Mouse (Mus musculus) kidney, postnatal 10 days (tissue): Measurements from ENCODE around the gene H3f3b.
"Not testable (repeated sequence)": the region's sequence is repeated elsewhere in the genome, so short reads cannot be mapped to it uniquely, and the experiment has no call there.

Source experiments
- DNase-seq: peaks from one replicate; pipeline ENCODE4 v3.0.0; 2021; ENCODE audit warnings: mixed read lengths

Gene H3f3b

DNA sequence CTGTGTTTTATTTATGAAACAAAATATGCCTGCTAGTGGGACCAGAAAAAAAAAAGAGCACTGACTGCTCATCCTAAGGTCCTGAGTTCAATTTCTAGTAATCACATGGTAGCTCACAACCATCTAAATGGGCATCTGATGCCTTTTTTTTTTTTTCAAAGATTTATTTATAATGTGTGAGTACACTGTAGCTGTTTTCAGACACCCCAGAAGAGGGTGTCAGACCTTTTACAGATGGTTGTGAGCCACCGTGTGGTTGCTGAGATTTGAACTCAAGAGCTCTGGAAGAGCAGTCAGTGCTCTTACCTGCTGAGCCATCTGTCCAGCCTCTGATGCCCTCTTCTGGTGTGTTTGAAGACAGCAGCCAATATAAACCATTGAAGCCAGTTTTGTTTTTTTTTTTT lies 7.2 kb downstream of the H3f3b start:
- DNase-seq = no peak

DNA sequence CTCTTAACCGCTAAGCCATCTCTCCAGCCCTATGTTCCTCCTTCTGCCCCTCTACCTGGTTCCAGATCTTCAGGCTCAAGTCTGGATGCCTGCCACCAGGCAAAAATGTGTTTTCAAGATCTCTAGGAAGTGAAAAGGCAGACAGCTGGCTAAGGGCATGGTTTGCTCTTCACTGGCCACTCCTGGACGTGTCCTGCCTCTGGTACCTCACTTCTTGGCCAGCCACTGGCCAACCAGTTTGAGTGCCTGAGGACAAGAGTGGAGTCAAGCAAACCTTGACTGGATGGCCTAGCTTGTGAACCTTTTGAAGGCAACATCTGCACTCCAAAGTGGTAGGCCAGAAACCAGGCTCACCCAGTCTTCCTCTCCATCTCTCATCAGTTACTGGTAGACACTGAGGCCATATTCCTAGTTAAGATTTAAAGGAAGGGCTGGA lies 7.8 kb downstream of the H3f3b start:
- DNase-seq = no peak

DNA sequence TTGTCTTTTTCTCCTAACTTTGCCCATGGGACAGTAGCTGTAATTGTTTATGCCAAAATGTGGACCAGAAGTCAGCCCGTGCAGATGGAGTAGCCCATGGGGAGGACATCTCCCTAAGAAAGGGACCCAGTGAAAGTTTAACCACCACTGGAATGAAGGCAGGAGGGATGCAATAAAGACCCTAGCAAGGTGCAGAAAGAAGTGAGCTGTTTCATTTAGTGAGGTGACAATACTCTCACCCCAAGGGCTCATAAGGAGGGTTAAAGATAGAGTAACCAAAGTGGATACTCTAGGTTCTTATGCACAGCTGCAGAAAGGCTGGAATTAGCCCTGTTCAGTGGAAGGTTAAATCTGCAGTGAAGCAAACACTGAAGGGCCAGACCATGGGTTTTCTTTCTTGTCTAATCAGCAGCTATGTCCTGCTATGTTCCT lies 8.4 kb downstream of the H3f3b start:
- DNase-seq = no peak

DNA sequence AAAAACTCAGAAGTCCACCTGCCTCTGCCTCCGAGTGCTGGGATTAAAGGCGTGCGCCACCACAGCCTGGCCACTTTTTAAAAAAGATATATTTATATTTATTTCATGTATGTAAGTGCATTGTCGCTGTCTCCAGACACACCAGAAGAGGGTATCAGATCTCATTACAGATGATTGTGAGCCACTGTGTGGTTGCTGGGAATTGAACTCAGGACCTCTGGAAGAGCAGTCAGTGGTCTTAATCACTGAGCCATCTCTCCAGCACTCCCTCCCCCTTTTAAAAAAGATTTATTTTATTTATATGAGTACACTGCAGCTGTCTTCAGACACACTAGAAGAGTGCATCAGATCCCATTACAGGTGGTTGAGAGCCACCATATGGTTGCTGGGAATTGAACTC lies 8.9 kb downstream of the H3f3b start:
- not testable (repeated sequence) for DNase-seq

DNA sequence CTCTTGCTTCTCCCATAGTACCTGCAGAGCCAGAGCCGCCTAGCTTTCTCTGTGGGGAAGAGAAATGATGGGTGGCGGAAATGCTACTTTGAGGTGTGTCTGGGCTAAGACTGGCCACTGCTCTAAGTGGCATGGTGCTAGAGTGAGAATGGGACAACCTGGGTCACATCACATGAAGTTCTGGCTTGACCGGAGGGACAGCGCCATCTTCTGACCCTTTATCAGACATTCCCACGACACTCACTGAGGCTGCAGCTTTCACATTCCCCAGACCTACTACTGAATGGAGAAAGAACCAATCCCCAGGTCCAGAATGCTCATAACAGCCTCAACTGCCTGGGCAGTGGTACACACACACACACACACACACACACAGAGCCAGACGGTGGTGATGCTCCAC lies 9.7 kb downstream of the H3f3b start:
- peak; percentile 64 for DNase-seq

DNA sequence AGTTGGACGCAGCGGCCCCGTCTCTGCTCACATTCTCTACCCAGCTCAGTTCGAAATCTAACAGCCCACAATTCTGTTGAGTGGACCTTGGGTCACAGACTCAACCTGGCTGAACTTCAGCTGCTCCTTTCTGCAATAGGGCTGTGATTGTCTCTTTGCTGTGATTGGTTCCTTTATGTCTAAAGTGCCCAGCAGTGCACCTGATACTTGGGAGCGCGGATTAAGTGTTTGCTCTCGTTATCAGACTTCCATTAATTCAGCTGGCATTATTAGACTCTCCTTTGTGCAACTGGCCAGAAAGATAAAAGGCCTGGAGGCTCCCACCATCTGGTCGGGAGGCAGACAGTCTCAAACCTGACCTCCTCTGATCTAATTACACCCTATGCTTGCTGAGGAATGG lies 12.9 kb downstream of the H3f3b start:
- no peak for DNase-seq

DNA sequence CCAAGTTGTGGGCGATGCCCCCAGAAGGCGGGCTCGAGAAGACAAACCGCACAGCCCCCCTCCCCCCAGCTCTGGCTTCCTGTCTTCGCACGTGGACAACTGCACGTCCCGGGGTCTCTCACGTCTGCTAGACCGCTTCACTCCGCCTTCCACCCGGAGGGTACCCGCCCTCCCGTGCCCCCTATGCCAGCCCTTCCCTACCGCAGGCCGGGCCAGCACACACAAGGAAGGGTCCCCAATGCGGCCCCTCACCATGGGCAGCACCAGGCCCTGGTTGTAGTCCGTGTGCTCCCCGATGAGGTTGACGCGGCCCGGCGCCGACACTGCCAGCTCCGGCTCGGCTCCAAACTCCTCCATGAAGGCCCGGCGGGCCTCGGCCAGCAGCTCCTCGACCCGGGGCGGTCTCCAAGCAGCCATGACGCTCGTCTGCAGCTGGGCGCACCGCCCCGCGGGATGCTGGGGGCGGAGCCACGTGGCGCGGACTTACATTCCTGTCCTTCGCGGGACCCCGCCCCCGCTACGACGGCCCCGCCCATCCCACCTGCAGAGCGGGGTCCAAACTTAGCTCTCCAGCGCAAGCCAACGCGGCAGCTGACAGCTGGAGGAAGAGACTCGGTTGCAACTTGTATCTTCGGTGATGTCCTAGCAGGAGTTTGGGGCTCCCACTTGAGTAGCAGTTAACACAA lies 15.4 kb downstream of the H3f3b start, which contains the start of gene Galk1:
Gene Galk1 (minus strand): TSS at position 458 of the 686 bp plus-strand sequence.
- peak; percentile 97 for DNase-seq

DNA sequence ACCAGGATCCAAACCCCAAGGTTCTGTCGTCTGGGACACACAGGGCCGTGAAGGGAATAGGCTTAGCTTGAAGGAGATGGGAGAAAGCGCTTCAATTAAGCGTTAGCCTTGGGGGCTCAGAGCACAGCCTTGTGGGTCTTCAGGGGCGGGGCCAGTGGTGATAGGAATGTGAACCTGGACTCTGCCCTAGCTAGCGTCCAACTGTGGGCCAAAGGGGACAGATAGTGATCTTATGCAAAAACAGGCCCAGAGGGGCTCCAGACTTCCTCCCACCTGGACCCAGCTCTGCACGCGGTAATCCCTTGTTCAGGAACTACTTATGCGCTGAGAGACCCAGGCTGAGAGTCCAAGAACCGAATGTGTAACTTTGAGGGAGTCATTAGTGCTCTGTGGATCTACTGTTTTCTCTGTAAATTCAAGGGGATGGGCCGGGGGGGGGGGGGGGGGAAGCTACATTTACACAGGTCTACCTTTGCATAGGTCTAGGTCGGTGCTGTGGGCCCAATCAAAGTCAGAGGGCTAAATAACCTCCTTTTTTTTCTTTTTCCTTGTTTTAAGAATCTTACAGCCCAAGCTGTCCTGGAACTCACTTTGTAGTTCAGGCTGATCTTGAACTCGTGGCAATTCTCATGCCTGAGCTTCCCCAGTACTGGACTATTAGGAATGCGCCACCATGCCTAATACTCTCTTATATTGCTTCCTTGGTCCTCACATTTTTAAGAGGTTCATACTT lies 16.1 kb downstream of the H3f3b start:
- peak; percentile 49 for DNase-seq

DNA sequence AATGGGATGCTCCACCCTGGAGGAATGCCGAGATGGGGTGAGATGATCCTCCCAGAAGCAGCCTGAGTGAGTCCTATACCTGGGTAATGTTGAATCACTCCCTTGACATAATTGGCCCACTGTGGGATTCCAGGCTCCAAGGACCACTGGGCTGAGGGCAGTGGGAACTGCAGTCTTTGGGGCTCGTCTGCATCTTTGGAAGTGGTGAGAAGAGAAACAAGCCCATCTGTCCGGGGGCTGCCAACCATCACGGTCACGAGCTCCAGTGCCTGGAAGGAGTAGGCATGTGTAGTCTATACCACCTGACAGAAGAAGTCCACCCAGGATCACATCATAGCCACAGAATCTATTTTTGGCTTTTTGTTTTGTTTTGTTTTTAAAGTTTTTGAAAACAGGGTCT lies 16.8 kb downstream of the H3f3b start:
- no peak for DNase-seq

DNA sequence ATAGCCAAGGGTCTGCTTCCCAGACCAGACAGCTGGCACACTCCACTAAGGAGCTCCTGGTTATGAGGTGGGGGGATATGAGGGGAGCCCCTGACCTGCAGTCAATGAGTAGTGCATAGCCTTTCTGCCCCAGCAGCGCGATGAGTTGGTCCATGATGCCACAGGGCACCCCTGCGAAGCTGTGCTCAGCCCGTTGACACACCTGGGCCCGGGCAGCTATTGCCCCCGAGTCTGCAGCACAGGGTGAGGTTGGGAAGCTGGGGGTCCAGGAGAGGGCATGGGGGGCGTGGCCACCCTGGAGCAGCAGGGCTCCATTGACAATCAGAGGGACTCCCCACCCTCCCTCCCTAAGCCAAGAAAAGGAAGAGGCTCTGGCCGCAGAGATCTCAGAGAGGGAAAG lies 17.6 kb downstream of the H3f3b start:
- no peak for DNase-seq

DNA sequence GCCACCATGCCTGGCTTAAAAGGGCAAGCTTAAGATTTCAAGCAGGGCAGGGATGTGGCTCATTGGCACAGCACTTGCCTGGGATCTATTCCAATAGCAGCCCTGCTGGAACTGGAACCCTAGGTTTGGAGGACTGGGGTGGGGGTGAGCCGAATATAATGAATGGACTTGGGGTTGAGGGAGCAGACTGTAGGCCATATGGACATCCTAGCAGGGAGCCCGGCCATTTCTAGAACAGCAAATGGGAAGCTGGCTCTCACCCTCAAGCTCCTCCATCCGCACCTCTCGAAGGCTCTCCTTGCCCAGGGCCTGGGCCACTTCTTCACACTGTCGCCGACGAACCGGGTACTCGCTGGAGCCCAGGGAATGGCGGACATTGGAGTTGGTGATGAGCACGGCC lies 18.1 kb downstream of the H3f3b start:
- DNase-seq = no peak

DNA sequence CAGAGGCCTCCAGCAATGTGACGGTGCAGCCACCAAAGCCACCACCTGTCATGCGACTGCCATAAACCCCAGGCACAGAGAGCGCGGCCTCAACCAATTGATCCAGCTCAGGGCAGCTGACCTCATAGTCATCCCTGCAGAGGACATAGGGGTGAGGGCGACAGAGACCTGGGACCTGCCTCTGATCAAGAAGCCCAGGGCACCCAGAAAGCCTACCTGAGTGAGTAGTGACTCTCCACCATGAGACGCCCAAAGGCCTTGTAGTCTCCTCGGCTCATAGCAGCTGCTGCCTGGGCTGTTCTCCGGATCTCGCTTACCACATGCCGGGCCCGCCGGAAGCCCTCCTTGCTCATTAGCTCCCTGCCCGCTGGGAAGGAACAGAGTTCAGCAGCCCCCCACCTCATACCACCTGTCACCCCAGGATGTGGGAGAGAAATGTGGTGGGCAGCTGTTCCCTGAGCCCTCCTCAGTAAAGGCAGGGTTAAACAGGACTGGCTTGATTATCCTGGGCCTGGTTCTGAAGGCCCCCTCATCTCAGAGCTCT lies 18.9 kb downstream of the H3f3b start:
- DNase-seq = no peak

DNA sequence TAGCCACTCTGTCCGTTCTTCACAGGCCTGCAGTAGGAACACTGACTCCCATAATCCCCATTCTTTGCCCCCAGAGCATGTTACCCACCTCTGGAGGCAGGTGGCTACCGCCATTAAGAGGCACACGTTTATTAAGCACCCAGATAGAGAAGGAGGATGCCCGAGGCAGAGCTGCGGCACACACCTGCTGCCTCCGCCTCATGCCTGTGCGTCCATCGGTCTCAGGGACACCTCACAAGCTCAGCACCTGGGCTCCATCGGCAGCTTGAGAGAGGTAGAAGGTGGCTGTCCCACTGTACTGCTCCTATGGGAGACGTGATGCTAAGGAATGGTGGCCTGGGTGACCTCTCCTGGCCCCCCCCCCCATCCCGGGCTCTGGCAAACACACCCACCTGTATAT lies 19.4 kb downstream of the H3f3b start:
- no peak for DNase-seq

DNA sequence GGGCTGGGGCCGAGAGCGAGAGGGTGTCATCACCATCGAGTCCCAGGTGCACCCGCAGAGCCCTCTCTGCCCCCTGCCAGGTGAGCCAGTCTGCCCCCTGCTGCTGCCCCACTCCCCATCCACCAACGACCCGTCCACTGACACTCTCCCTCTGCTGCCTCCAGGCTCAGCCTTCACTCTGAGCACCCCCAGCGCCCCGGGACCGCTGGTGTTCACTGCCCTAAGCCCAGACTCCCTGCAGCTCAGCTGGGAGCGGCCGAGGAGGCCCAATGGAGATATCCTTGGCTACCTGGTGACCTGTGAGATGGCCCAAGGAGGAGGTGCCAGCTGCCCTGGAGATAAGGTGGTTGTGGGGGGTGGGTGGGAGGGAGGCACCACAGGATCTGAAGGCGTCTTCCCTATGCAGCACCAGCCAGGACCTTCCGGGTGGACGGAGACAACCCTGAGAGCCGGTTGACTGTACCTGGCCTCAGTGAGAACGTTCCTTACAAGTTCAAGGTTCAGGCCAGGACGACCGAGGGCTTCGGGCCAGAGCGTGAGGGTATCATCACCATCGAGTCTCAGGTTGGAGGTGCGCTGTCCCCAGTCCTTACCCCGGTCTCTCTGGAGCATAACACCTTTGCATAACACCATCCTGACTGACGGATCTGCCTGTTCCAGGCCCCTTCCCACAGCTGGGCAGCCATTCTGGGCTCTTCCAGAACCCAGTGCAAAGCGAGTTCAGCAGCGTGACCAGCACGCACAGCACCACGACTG lies 20.5 kb downstream of the H3f3b start:
- DNase-seq = peak; percentile 13

DNA sequence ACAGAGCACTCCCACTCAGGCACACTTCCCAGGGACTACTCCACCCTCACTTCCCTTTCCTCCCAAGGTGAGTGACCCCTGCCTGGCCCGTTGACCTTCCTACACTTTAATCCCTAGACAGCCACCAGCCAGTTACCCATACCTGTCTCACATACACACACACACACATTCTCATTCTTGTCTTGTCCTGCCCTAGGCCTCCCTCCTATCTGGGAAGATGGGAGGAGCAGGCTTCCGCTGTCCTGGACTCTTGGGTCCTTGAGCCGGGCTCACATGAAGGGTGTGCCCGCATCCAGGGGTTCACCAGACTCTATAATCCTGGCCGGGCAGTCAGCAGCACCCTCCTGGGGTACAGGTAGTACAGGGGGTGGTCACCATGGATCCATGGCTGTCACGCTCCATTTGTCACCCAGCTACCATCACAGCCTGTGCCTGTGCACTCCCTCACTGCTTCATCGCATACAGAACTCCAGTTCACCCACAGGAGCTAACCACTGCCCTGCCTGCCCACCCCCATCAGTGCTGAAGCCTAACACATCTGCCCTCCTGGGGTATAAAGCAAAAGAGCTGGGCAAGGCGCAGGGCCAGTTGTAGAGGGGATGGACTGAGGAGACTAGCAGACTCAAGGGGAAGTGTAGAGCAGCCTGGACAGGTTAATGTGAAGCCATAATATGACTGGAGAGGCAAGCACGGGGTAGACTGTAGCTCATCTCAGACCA lies 21.9 kb downstream of the H3f3b start:
- DNase-seq = no peak

DNA sequence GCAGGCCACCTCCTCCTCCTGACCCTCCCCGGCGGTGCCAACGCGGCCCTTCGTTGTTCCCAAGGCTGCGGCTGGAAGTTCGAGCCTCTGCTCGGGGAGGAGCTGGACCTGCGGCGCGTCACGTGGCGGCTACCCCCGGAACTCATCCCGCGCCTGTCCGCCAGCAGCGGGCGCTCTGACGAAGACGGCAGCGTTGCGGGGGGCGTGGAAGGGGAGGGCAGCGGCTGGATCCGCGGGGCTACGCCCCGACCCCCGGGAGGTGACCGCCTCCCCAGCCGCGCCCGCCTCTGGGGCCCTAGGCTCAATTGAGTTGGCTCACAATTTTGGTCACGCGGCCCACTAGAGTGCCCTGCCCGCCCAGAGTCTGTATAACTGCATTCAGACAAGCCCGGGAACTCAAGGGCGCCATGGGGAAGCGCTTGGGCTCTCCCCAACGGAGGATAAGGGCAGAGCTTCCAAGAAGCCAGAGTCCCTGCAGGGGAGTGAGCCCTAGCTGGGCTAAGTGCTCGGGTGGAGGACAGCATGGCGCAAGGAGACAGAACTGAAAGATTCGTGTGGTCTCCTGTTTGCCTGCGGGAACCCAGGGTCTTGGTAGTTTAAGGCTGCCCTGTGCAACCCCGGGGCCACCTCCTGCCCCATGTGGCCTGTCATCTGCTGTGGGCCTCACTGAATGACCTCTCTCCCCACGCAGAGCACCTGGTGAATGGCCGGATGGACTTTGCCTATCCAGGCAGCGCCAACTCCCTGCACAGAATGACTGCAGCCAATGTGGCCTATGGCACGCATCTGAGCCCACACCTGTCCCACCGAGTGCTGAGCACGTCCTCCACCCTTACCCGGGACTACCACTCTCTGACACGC lies 22.7 kb downstream of the H3f3b start:
- DNase-seq = peak; percentile 90

DNA sequence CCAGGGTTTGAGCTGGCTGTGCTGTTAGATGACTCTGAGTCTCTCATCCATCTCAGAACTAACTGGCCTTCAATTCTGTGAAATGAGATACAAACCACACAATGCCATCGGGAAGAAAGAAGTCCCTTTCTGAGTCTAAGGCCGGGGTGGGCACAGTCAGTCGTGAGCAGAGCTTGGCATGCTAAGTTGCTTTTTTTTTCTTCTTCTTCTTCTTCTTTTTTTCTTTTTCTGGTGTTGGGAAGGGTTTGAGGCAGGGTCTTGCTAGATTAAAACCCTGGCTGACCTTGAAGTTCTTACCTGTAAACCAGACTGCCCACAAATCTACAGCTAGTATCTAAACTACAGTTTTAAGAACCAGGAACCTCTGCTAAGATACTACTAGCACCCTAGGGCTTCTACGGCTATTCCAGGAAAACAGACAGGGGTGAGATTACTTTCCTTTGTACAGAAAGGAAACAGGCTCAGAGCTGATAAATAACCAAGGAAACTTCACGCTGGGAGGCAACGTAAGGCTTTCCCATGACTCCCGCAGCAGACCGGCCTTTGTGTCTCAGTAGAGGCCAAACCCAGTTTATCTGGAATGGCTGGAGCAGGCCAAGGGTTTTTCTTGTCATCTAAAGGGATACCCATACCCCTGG lies 23.5 kb downstream of the H3f3b start:
- DNase-seq = no peak

DNA sequence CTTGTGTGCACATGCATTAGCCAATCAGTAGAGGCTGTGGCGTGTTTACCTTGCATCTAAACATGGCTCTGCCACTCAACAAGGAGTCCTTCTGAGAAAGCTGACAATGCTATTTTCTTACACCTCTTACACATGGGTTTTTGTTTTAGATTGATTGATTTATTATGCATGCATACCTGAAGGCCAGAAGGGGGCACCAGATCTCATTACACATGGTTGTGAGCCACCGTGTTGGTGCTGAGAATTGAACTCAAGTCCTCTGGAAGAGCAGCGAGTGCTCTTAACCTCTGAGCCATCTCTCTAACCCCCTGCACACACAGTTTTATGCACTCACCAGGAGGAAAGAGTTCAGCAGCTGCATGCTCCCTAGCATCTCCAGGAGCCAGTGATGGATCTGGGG lies 24.9 kb downstream of the H3f3b start:
- DNase-seq = no peak

DNA sequence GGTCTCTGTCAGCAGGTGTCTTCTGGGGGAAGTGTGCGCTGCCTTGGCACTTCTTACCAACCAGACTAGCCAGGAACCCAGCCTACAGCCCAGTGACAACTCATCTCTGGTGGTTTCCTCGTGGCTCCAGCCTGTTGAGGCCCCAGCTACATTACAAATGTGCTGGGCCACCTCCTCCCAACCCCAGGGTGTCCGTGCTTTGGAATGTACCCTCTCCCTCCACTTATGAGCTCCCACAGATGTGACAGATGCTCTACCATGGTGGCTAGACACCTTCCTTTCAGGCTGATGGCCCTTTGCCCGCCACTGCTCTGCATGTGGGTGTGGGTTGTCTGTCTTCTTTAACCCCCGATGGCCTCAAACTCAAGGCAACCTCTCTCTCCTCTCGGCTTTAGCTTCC lies 26.0 kb downstream of the H3f3b start:
- DNase-seq = no peak

DNA sequence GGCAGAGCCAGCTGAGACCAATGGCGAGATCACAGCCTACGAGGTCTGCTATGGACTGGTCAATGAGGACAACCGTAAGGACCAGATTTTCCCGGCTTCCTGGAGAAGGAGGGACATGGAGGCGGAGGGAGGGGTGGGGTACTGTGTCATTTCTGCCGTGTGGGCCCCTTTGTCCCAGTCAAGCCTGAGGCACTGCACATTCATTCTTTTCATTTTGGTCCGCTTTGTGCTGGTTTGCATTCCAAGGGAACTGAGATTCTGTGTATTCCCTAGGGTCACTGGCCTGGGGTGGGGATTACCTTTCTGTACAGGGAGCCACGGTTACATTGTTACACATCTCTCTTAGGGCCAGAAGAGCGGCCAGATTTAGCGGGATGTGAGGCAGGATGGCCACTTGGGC lies 27.2 kb downstream of the H3f3b start:
- no peak for DNase-seq

DNA sequence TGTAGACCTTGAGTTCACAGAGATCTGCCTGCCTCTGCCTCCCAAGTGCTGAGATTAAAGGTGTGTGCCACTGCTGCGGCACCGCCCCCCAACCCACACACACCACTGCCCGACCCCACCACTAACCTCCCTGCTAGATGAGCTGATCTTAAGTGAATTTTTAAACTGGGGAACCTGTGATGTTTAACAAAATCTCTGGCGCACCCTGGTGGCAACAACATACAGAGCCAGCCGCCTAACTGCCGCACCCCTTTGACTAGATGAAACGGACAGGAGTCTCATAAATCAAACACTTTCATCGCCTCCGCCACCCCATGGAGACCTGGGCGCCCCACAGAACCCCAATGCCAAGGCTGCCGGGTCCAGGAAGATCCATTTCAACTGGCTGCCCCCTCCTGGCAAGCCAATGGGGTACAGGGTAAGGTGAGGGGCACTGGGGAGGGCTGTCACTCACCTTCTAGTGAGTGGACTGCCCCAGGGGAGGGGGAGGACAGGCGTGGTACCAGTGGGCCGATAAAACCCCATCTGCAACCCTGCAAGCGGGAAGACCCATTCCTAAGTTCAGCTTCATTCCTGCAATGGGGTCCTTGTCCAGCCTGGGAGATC lies 28.1 kb downstream of the H3f3b start:
- peak; percentile 90 for DNase-seq
